Mouse (Mus musculus) bone marrow macrophage, adult 2 months (primary cell): ENCODE results near the gene Glra4.

Source experiments
- CTCF ChIP-seq: IDR thresholded peaks from 2 replicates; pipeline ENCODE4 v1.5.1; 2012; ENCODE audit warnings: low read depth, mild to moderate bottlenecking, low read length, moderate library complexity
- POLR2A ChIP-seq: IDR thresholded peaks from 2 replicates; pipeline ENCODE4 v1.6.1; 2012; ENCODE audit warnings: mild to moderate bottlenecking, low read depth, low read length, borderline replicate concordance

GRCm38 (mm10) chrX:136773035-136773434 is 6.9 kb downstream of the Glra4 start:
- TF ChIP-seq CTCF (no peak), POLR2A (no peak)
